Comparison of ENCODE assay signal across 16 mouse cellular contexts in genomic region chr3:87945781-87946540, GRCm38 (mm10). TPM values are rescaled to one million over a fixed set of nuclear protein-coding genes. Genes with fewer than 3 reads are reported as not detected.
DNase-seq lines count a peak whose midpoint lies in the region; ATAC-seq lines count a peak whose summit lies in the region.
"Had no signal": no experiment of that assay in that cellular context is flagged by ENCODE, and none has a peak within 500 bp of the region (broad histone marks: within the 10 kb centered on the region; RNA-seq: fewer than 3 reads in every experiment).

No protein-coding gene starts in this region.

- peak overlapping the region; percentile 79 for H3K27ac ChIP-seq in heart, embryonic 10.5 days
- H3K27ac ChIP-seq in forebrain, embryonic 13.5 days, result peak overlapping the region; percentile 48; the same call in 1 of the 2 replicates
- H3K27ac ChIP-seq in midbrain, embryonic 13.5 days, result peak overlapping the region; percentile 69
- H3K27ac ChIP-seq: liver, embryonic 13.5 days had no signal

- no peak; the same call in 1 of the 2 replicates for ATAC-seq in forebrain, embryonic 13.5 days
- ATAC-seq in midbrain, embryonic 13.5 days, result peak; percentile 52

- H3K36me3 ChIP-seq in heart, embryonic 10.5 days, result peaks cover 17% of the 10 kb centered on the region
- H3K36me3 ChIP-seq in forebrain, embryonic 13.5 days (ENCODE audit: poor library complexity, severe bottlenecking), result peaks cover 28% of the 10 kb centered on the region
- peaks cover 18% of the 10 kb centered on the region for H3K36me3 ChIP-seq in midbrain, embryonic 13.5 days

- H3K4me3 ChIP-seq in heart, embryonic 10.5 days, result no peak overlapping the region
- no peak overlapping the region for H3K4me3 ChIP-seq in forebrain, embryonic 13.5 days
- no peak overlapping the region for H3K4me3 ChIP-seq in midbrain, embryonic 13.5 days (replicated peaks)
- H3K4me3 ChIP-seq: erythroblast, embryonic 14.5 days; liver, embryonic 13.5 days had no signal

- H3K4me2 ChIP-seq in forebrain, embryonic 13.5 days, result no peak overlapping the region
- no peak overlapping the region; the same call in 1 of the 2 replicates for H3K4me2 ChIP-seq in midbrain, embryonic 13.5 days (replicated peaks)
- H3K4me2 ChIP-seq: liver, embryonic 13.5 days had no signal

- 25% methylated on average over 12 of the region's 12 CpGs for WGBS in heart, embryonic 10.5 days
- 14% methylated on average over 12 of the region's 12 CpGs for WGBS in forebrain, embryonic 13.5 days
- WGBS in midbrain, embryonic 13.5 days, result 7% methylated on average over 12 of the region's 12 CpGs

- intact Hi-C loops in heart, postnatal 25 days (cut with DNase I), result no loop called here

- peaks cover 62% of the 10 kb centered on the region for H3K4me1 ChIP-seq in heart, embryonic 10.5 days
- H3K4me1 ChIP-seq in forebrain, embryonic 13.5 days, result peaks cover 61% of the 10 kb centered on the region
- peaks cover 62% of the 10 kb centered on the region for H3K4me1 ChIP-seq in midbrain, embryonic 13.5 days (replicated peaks)

- H3K9ac ChIP-seq in forebrain, embryonic 13.5 days, result 0 out of 2 replicates have a peak overlapping the region, but pooled peaks have one; percentile 21
- H3K9ac ChIP-seq in midbrain, embryonic 13.5 days (replicated peaks), result peak overlapping the region; percentile 45; the same call in 1 of the 2 replicates
- H3K9ac ChIP-seq: liver, embryonic 13.5 days had no signal

- DNase-seq in heart, embryonic 10.5 days (ENCODE audit: low spot score), result no peak
- no peak for DNase-seq in heart, postnatal 25 days (ENCODE audit: low spot score)
- DNase-seq in embryo, embryonic 10 days (ENCODE audit: low spot score), result peak; percentile 74
- DNase-seq in cerebellum, adult 9-10 months, result no peak
- no peak for DNase-seq in adrenal gland, adult 2 months
- no peak for DNase-seq in urinary bladder, postnatal 4 days (ENCODE audit: low spot score in 2 of 2)
- DNase-seq: B cell, adult 2 months; gastrocnemius, postnatal 25 days; heart, postnatal 10 days; kidney, adult 8-10 months; liver, embryonic 13.5 days; lung, postnatal 36 days had no signal

- H3K27me3 ChIP-seq in heart, embryonic 10.5 days (ENCODE audit: insufficient read depth, poor library complexity, severe bottlenecking), result peaks cover 57% of the 10 kb centered on the region
- 0 out of 2 replicates have a peak, but pooled peaks cover 4% of the 10 kb centered on the region for H3K27me3 ChIP-seq in forebrain, embryonic 13.5 days
- H3K27me3 ChIP-seq in midbrain, embryonic 13.5 days, result no peaks in the 10 kb centered on the region

- no peaks in the 10 kb centered on the region for H3K9me3 ChIP-seq in heart, embryonic 10.5 days
- H3K9me3 ChIP-seq in forebrain, embryonic 13.5 days (replicated peaks), result no peaks in the 10 kb centered on the region
- no peaks in the 10 kb centered on the region for H3K9me3 ChIP-seq in midbrain, embryonic 13.5 days
- H3K9me3 ChIP-seq: liver, embryonic 13.5 days had no signal

RNA-seq across cellular contexts. Expression of gene Crabp2, which starts 2.5 kb away (rescaled TPM):
- 35.8 and 126 TPM in 2 replicates for polyA plus RNA-seq in heart, embryonic 10.5 days (2016; fragmentation: Nextera tagmentation; extraction: Ambion mirVana)
- not detected for total RNA-seq in heart, postnatal 25 days (2021)
- polyA plus RNA-seq in forebrain, embryonic 13.5 days (2015; fragmentation: Nextera tagmentation; extraction: Ambion mirVana), result 67.1 and 89.5 TPM in 2 replicates
- polyA plus RNA-seq in midbrain, embryonic 13.5 days (2015; fragmentation: Nextera tagmentation; extraction: Ambion mirVana), result 129 and 135 TPM in 2 replicates
- under 1 TPM; 0.52 to 0.72 TPM for total RNA-seq in adrenal gland, adult 2 months (2021)
- 0.47 TPM in 1 of 2 replicates, not detected in the other for polyA plus RNA-seq in adrenal gland, adult 2 months (2012; rRNA removed)
- total RNA-seq: neutrophil, adult 5-6 weeks had no signal
- polyA plus RNA-seq: erythroblast, embryonic 14.5 days had no signal

RNA-seq across cellular contexts. Expression of gene Rrnad1, which starts 15.4 kb away (rescaled TPM):
- 16.8 and 21.0 TPM in 2 replicates for polyA plus RNA-seq in heart, embryonic 10.5 days (2016; fragmentation: Nextera tagmentation; extraction: Ambion mirVana)
- 1 to 10 TPM; 6.0 to 6.1 TPM for total RNA-seq in heart, postnatal 25 days (2021)
- polyA plus RNA-seq in forebrain, embryonic 13.5 days (2015; fragmentation: Nextera tagmentation; extraction: Ambion mirVana), result 20.7 and 22.7 TPM in 2 replicates
- polyA plus RNA-seq in midbrain, embryonic 13.5 days (2015; fragmentation: Nextera tagmentation; extraction: Ambion mirVana), result 19.8 and 24.9 TPM in 2 replicates
- total RNA-seq in adrenal gland, adult 2 months (2021), result 10 to 100 TPM; 13.1 to 16.3 TPM
- 41.5 and 44.6 TPM in 2 replicates for polyA plus RNA-seq in adrenal gland, adult 2 months (2012; rRNA removed)

RNA-seq across cellular contexts. Expression of gene Isg20l2, which starts 15.8 kb away (rescaled TPM):
- 39.6 and 55.1 TPM in 2 replicates for polyA plus RNA-seq in heart, embryonic 10.5 days (2016; fragmentation: Nextera tagmentation; extraction: Ambion mirVana)
- total RNA-seq in heart, postnatal 25 days (2021), result 10 to 100 TPM; 12.1 to 12.4 TPM
- 61.8 and 63.0 TPM in 2 replicates for polyA plus RNA-seq in forebrain, embryonic 13.5 days (2015; fragmentation: Nextera tagmentation; extraction: Ambion mirVana)
- polyA plus RNA-seq in midbrain, embryonic 13.5 days (2015; fragmentation: Nextera tagmentation; extraction: Ambion mirVana), result 49.2 and 51.0 TPM in 2 replicates
- total RNA-seq in adrenal gland, adult 2 months (2021), result 10 to 100 TPM; 16.3 to 21.4 TPM
- polyA plus RNA-seq in adrenal gland, adult 2 months (2012; rRNA removed), result 9.4 and 9.7 TPM in 2 replicates

RNA-seq across cellular contexts. Expression of gene Nes, which starts 24.9 kb away (rescaled TPM):
- polyA plus RNA-seq in heart, embryonic 10.5 days (2016; fragmentation: Nextera tagmentation; extraction: Ambion mirVana), result 25.0 and 28.8 TPM in 2 replicates
- total RNA-seq in heart, postnatal 25 days (2021), result 10 to 100 TPM; 20.9 to 25.1 TPM
- polyA plus RNA-seq in forebrain, embryonic 13.5 days (2015; fragmentation: Nextera tagmentation; extraction: Ambion mirVana), result 76.3 and 79.9 TPM in 2 replicates
- polyA plus RNA-seq in midbrain, embryonic 13.5 days (2015; fragmentation: Nextera tagmentation; extraction: Ambion mirVana), result 61.9 and 77.6 TPM in 2 replicates
- total RNA-seq in adrenal gland, adult 2 months (2021), result 1 to 10 TPM; 7.0 to 9.2 TPM
- polyA plus RNA-seq in adrenal gland, adult 2 months (2012; rRNA removed), result 3.5 and 7.0 TPM in 2 replicates
- polyA plus RNA-seq: erythroblast, embryonic 14.5 days had no signal

RNA-seq across cellular contexts. Expression of gene Mrpl24, which starts 26.7 kb away (rescaled TPM):
- polyA plus RNA-seq in heart, embryonic 10.5 days (2016; fragmentation: Nextera tagmentation; extraction: Ambion mirVana), result 64.2 and 71.3 TPM in 2 replicates
- total RNA-seq in heart, postnatal 25 days (2021), result 10 to 100 TPM; 68.3 to 70.1 TPM
- 70.2 and 77.2 TPM in 2 replicates for polyA plus RNA-seq in forebrain, embryonic 13.5 days (2015; fragmentation: Nextera tagmentation; extraction: Ambion mirVana)
- polyA plus RNA-seq in midbrain, embryonic 13.5 days (2015; fragmentation: Nextera tagmentation; extraction: Ambion mirVana), result 69.1 and 72.1 TPM in 2 replicates
- 100 to 1,000 TPM; 114 to 120 TPM for total RNA-seq in adrenal gland, adult 2 months (2021)
- polyA plus RNA-seq in adrenal gland, adult 2 months (2012; rRNA removed), result 15.1 and 18.0 TPM in 2 replicates

Comparison
In these comparisons a context has a peak if more than half of its experiments do, and no peak if none do; other contexts are left out.
1. RNA of gene Crabp2, which starts 2.5 kb away (polyA plus RNA-seq): 129 to 135 TPM in midbrain, embryonic 13.5 days, 35.8 to 126 TPM in heart, embryonic 10.5 days and 67.1 to 89.5 TPM in forebrain, embryonic 13.5 days; 0.47 TPM in adrenal gland, adult 2 months; every median in the first group is over 10 times any median in the second.
2. Peak in every context shown above with its lines, with median percentiles within 50 percentile points of each other: H3K27ac ChIP-seq.